Mouse (Mus musculus): ENCODE results near the gene Zcchc14. TPM values are rescaled to one million over a fixed set of nuclear protein-coding genes. Genes with fewer than 3 reads are reported as not detected.
"Not testable (repeated sequence)": the region's sequence is repeated elsewhere in the genome, so short reads cannot be mapped to it uniquely, and the experiment has no call there.

Zcchc14 gene
- polyA plus RNA-seq, 1 experiment: 59.3 TPM

- not testable (repeated sequence) for DNase-seq (ENCODE audit: extremely low spot score in 1 of 2, low spot score in 1 of 2)
Measured at GRCm38 (mm10) chr8:121667936-121668500, 15.3 kb upstream of the Zcchc14 start.

DNA sequence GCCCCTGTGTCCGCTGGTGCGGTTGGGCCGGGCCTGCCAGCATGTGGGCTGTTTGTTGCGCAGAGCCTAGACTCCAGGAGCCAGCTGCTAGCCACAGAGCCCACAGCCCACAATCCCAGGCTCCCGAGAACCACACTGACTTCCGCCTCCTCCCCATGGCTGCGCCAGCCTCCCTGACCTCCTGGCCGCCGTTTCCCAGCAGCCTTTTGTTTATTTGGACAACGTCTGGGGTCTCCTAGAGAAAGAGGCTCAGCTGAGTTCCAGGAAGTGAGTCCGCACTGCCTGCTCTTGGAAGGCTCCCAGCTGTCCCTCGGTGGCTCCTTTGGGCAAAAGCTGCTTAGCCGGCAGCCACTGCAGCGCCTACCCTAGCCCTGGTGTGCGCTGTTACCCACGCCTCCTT is 12.6 kb upstream of the Zcchc14 start:
- DNase-seq (ENCODE audit: extremely low spot score in 1 of 2, low spot score in 1 of 2): no peak

DNA sequence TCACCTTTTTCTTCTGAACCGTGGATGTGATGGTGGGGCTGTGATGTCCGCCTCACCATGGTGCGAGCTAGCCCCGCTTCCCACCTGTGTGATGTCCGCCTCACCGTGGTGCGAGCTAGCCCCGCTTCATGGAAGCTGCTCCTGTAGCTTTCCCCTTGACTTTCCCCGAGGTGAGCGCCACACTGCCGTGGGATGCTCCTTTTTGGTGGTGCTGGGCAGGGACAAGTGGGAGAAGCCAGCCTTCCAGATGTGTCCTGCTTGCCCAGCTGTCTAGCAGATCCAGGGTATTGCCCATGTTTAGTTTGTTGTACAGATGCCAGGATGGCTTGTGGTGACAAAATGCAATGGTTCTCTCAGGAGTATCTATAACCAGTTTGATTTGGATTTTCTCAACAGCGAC is 10.4 kb upstream of the Zcchc14 start:
- DNase-seq (ENCODE audit: extremely low spot score in 1 of 2, low spot score in 1 of 2): no peak

DNA sequence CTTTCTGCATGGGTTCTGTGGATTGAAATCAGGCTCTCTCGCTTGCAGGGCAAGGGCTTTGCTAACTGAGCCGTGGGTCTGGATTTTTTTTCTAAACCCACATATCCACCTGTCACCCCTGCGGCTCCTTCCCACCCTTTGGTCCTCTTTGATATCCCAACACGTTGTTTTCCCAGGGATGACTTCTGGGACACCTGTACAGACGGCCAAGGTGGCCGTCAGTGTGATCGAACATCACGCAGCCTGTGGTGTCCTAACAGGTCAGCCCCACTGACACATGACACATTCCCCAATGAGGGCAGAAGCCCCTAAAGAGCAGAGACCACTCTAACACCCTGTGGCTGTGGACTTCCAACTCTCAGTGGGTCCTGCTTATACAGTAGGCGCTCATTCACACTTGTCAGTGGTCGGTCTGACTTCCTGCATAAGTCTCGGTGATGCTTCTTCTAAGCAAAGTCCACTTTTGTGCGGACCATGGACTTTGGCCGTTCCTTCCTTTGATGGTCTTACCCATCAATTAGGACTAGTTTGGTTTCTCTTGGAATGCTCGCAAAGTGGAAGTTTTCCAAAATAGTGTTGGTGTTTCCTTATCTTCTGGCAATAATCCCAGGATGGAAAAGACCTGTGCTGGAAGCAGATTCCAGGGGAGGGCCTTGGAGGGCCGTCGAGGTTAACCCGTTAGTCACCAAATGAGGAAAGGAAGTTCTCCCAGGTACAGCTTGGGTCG is 9.1 kb upstream of the Zcchc14 start:
- DNase-seq (ENCODE audit: extremely low spot score in 1 of 2, low spot score in 1 of 2): no peak

DNA sequence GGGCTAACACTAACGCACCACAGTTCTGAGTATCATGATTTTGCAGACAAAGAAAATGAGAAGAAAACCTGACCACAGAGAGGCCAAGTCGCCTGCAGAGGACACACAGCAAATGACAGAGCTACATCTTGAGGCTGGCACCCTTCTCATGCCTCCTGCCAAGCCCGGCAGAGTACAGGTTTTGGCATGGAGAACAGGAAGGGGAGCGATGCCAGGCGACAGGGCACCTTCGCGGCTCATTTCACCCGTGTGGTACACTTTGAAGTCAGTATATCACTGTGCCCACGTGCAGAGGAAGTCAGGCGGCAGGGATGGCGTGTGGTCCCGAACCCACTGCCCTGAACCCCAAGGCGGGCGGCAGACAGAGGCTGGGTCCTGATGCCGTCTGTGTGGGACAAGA is 7.9 kb upstream of the Zcchc14 start:
- no peak for DNase-seq (ENCODE audit: extremely low spot score in 1 of 2, low spot score in 1 of 2)

DNA sequence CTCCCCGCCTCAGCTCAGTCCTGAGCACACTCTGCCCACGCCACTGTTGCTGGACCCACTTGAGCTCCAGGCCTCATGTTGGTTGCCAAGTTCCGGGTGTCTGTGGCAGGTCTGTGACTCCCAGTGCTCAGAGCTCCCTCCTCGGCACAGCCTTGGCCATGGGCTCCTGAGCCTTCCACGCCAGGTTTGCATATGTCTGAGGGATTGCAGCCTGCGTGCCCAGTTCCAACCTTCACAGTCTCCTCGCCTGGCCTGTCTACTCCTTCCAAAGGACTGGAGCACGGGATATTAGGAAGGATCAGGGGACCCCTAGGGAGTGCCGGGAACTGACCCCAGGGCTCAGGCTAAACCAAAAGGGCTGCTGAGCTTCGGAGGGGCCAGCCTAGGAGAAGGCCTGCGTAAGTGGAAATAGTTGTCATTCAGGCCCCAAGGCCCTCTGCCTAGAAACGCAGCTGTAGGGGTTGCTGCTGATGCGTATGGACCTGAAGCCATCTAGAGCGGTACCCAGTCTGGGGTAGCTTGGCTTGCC is 2.3 kb upstream of the Zcchc14 start:
- DNase-seq (ENCODE audit: extremely low spot score in 1 of 2, low spot score in 1 of 2): no peak

- no peak for DNase-seq (ENCODE audit: extremely low spot score in 1 of 2, low spot score in 1 of 2)
Measured at GRCm38 (mm10) chr8:121654131-121654530, 1.4 kb upstream of the Zcchc14 start.

GRCm38 (mm10) chr8:121653340-121654019 is 779 bp upstream of the Zcchc14 start:
- peak in 1 of 2 experiments; percentile 69 for DNase-seq (ENCODE audit: extremely low spot score in 1 of 2, low spot score in 1 of 2)

GRCm38 (mm10) chr8:121651874-121652361 is 783 bp downstream of the Zcchc14 start:
- no peak for DNase-seq (ENCODE audit: extremely low spot score in 1 of 2, low spot score in 1 of 2)

- DNase-seq (ENCODE audit: extremely low spot score in 1 of 2, low spot score in 1 of 2): no peak
Measured at GRCm38 (mm10) chr8:121651308-121651873, 1.3 kb downstream of the Zcchc14 start.

- no peak for DNase-seq (ENCODE audit: extremely low spot score in 1 of 2, low spot score in 1 of 2)
Measured at GRCm38 (mm10) chr8:121650389-121651307, 2.1 kb downstream of the Zcchc14 start.

DNA sequence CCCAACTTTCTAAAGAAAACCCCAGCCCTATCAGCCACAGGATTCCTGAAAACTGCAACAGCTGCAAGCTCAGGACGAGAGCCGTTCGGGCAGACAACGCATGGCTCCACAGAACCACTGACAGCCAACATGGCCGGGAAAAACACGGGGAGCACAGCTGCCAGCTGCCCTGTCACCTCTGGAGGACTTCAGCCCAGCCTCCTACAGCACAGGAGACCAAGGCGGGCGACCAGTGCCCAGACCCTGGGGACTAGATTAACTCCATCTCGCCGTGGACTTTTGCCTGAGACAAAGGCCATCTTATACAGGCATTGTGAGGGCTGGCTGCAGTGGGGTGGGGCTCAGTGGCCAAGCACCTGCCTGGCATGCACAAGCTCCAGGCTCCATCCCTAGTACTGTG is 2.8 kb downstream of the Zcchc14 start:
- DNase-seq (ENCODE audit: extremely low spot score in 1 of 2, low spot score in 1 of 2): no peak

DNA sequence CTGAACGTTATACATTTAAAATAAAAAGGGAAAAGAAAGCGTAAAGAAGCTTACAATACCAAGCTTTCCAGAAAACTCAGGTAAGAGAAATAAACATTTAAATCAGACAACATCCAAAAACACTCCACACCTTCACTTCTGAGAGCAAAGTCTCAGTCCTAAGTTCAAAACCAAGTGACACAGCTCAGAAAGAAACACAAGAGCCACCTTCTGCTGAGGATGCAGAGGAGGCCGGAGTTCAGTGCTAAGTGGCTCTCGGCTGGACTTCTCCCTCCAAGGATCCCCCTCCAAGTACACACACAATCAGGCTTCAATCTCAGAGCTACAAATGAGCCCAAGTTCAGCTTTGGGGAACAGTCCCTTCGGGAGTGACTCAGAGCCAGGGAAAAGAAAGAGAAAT is 3.3 kb downstream of the Zcchc14 start:
- DNase-seq (ENCODE audit: extremely low spot score in 1 of 2, low spot score in 1 of 2): no peak

GRCm38 (mm10) chr8:121648451-121648850 is 4.2 kb downstream of the Zcchc14 start:
- DNase-seq (ENCODE audit: extremely low spot score in 1 of 2, low spot score in 1 of 2): no peak

GRCm38 (mm10) chr8:121647511-121648215 is 5.0 kb downstream of the Zcchc14 start:
- DNase-seq (ENCODE audit: extremely low spot score in 1 of 2, low spot score in 1 of 2): no peak

DNA sequence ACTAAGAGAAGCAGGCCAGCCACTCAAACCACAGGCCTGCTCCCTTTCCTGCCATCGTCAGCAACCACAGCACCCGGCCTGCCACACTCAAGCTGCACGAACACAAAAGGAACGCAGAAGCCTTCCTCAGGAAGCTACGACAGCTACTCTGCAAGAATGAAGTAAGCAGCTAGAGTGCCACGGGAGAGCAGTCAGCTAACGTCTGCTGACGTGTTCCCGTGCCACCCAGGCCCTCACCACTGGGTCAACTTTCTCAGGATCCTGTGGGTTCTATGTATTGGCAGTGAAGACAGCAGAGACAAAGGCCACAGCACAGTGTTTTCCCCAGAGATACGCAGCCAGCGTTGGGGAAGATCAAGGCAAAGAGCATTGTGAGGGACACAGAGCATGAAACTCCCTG is 9.3 kb downstream of the Zcchc14 start:
- no peak for DNase-seq (ENCODE audit: extremely low spot score in 1 of 2, low spot score in 1 of 2)

DNA sequence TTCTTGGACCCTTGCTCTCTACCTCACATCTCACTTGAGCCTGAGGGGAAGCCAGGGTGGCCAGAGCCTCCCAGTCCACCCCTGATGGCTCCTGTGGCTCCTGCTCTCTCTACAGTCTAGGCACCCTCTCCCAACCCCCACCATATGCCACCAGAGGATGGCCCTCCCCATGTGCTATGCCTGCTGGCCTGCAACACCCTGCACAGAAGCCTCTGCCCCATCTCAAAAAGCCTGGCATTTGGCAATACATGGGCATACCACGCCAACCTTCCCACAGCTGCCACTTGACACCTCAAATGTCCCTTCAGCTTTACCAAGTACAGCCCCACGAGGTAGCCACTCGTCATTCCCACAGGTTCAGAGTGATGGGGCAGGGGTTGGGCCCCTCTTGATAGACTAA is 9.9 kb downstream of the Zcchc14 start:
- DNase-seq (ENCODE audit: extremely low spot score in 1 of 2, low spot score in 1 of 2): no peak

GRCm38 (mm10) chr8:121636180-121636579 is 16.5 kb downstream of the Zcchc14 start:
- DNase-seq (ENCODE audit: extremely low spot score in 1 of 2, low spot score in 1 of 2): no peak

GRCm38 (mm10) chr8:121635534-121635933 is 17.2 kb downstream of the Zcchc14 start:
- DNase-seq (ENCODE audit: extremely low spot score in 1 of 2, low spot score in 1 of 2): no peak
